ENCODE assay signal across 27 mouse cellular contexts in the genomic region with DNA sequence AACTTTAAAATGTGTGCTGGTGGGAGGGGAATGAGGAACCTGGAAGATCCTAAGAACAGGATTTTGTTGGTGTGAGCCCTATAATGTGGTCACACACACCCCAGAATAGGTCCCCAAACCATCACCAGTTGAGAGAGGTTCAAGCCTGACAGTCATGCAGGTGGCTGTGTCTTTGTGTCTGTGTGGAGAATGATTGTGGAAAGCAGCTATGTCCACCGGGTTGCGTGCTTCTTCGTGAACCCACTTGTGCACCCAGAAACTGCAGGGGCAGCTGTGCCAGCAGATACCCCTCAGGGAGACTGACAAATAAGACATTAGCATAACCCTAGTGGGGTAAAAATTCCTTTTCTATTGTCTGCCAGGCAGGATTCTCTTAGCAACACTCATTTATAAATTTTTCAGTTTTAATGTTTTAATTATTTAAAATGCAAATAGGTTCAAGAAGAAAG.
DNase-seq lines count a peak whose midpoint lies in the region; ATAC-seq lines count a peak whose summit lies in the region.
"Had no signal": no experiment of that assay in that cellular context is flagged by ENCODE, and none has a peak within 500 bp of the region (broad histone marks: within the 10 kb centered on the region; RNA-seq: fewer than 3 reads in every experiment).

No protein-coding gene starts in this region.

- no peak overlapping the region for H3K4me2 ChIP-seq in midbrain, embryonic 13.5 days (replicated peaks)
- H3K4me2 ChIP-seq in hindbrain, embryonic 14.5 days (replicated peaks), result no peak overlapping the region
- no peak overlapping the region for H3K4me2 ChIP-seq in neural tube, embryonic 13.5 days
- H3K4me2 ChIP-seq: forebrain, embryonic 13.5 days; kidney, embryonic 15.5 days; limb, embryonic 12.5 days; liver, embryonic 11.5 days; stomach, embryonic 15.5 days had no signal

- no peaks in the 10 kb centered on the region for H3K36me3 ChIP-seq in midbrain, embryonic 13.5 days
- no peaks in the 10 kb centered on the region for H3K36me3 ChIP-seq in midbrain, embryonic 10.5 days
- H3K36me3 ChIP-seq in hindbrain, embryonic 14.5 days (replicated peaks; ENCODE audit: control insufficient read depth, insufficient read depth), result no peaks in the 10 kb centered on the region
- no peaks in the 10 kb centered on the region for H3K36me3 ChIP-seq in neural tube, embryonic 13.5 days
- H3K36me3 ChIP-seq: heart, embryonic 10.5 days; kidney, embryonic 15.5 days; limb, embryonic 12.5 days; stomach, embryonic 15.5 days had no signal

- 53% methylated on average over 3 of the region's 3 CpGs for WGBS in midbrain, embryonic 13.5 days
- 87% methylated on average over 3 of the region's 3 CpGs for WGBS in midbrain, embryonic 10.5 days
- WGBS in hindbrain, embryonic 14.5 days, result 9% methylated on average over 3 of the region's 3 CpGs
- 45% methylated on average over 3 of the region's 3 CpGs for WGBS in neural tube, embryonic 13.5 days

- H3K9ac ChIP-seq in midbrain, embryonic 13.5 days (replicated peaks), result no peak overlapping the region
- no peak overlapping the region for H3K9ac ChIP-seq in hindbrain, embryonic 14.5 days
- H3K9ac ChIP-seq in neural tube, embryonic 13.5 days, result no peak overlapping the region
- H3K9ac ChIP-seq: forebrain, embryonic 13.5 days; kidney, embryonic 15.5 days; limb, embryonic 12.5 days; stomach, embryonic 15.5 days had no signal

- H3K4me3 ChIP-seq in midbrain, embryonic 13.5 days (replicated peaks), result no peak overlapping the region
- no peak overlapping the region for H3K4me3 ChIP-seq in midbrain, embryonic 10.5 days
- H3K4me3 ChIP-seq in hindbrain, embryonic 14.5 days (replicated peaks; ENCODE audit: low read length), result no peak overlapping the region
- no peak overlapping the region for H3K4me3 ChIP-seq in neural tube, embryonic 13.5 days
- H3K4me3 ChIP-seq: forebrain, embryonic 13.5 days; heart, embryonic 10.5 days; kidney, embryonic 15.5 days; limb, embryonic 12.5 days; megakaryocyte, embryonic 14.5 days; stomach, embryonic 15.5 days had no signal

- intact Hi-C loops in left cerebral cortex, postnatal 10 days (cut with DNase I), result no loop called here

- no peaks in the 10 kb centered on the region for H3K9me3 ChIP-seq in midbrain, embryonic 13.5 days
- no peaks in the 10 kb centered on the region for H3K9me3 ChIP-seq in midbrain, embryonic 10.5 days (replicated peaks)
- no peaks in the 10 kb centered on the region for H3K9me3 ChIP-seq in hindbrain, embryonic 14.5 days (ENCODE audit: control insufficient read depth, low read length)
- no peaks in the 10 kb centered on the region for H3K9me3 ChIP-seq in neural tube, embryonic 13.5 days
- H3K9me3 ChIP-seq: forebrain, embryonic 13.5 days; heart, embryonic 10.5 days; kidney, embryonic 15.5 days; limb, embryonic 12.5 days; stomach, embryonic 15.5 days had no signal

- no peak for DNase-seq in midbrain, embryonic 10.5 days (ENCODE audit: low spot score)
- peak; percentile 30 for DNase-seq in testis, postnatal 10 days (ENCODE audit: low spot score)
- no peak for DNase-seq in testis, postnatal 14 days (ENCODE audit: low spot score)
- no peak for DNase-seq in hindbrain, embryonic 14.5 days (ENCODE audit: low spot score)
- DNase-seq in left cerebral cortex, postnatal 10 days (ENCODE audit: extremely low spot score in 1 of 2, low spot score in 2 of 2), result no peak
- no peak for DNase-seq in ovary, postnatal 36 days (ENCODE audit: low spot score)
- DNase-seq: adrenal gland, postnatal 10 days; cerebellum, adult 11-12 months; cerebellum, adult 9-11 months; gastrocnemius, postnatal 14 days; heart, postnatal 36 days; kidney, adult 18-20 months; kidney, postnatal 25 days; lung, postnatal 4 days; thymus, adult 18-20 months; thymus, postnatal 25 days had no signal

- no peak overlapping the region for H3K27ac ChIP-seq in midbrain, embryonic 13.5 days
- no peak overlapping the region for H3K27ac ChIP-seq in midbrain, embryonic 10.5 days (replicated peaks)
- H3K27ac ChIP-seq in hindbrain, embryonic 14.5 days, result peak overlapping the region; percentile 20; the same call in 1 of the 2 replicates
- no peak overlapping the region for H3K27ac ChIP-seq in neural tube, embryonic 13.5 days (replicated peaks)
- H3K27ac ChIP-seq: forebrain, embryonic 13.5 days; heart, embryonic 10.5 days; kidney, embryonic 15.5 days; limb, embryonic 12.5 days; stomach, embryonic 15.5 days had no signal

- H3K4me1 ChIP-seq in midbrain, embryonic 13.5 days (replicated peaks), result peaks cover 14% of the 10 kb centered on the region
- H3K4me1 ChIP-seq in midbrain, embryonic 10.5 days, result 0 out of 2 replicates have a peak, but pooled peaks cover 8% of the 10 kb centered on the region
- H3K4me1 ChIP-seq in hindbrain, embryonic 14.5 days (replicated peaks; ENCODE audit: control insufficient read depth, insufficient read depth, low read length), result peaks cover 19% of the 10 kb centered on the region
- H3K4me1 ChIP-seq in neural tube, embryonic 13.5 days (replicated peaks), result peaks cover 19% of the 10 kb centered on the region
- H3K4me1 ChIP-seq: forebrain, embryonic 13.5 days; heart, embryonic 10.5 days; kidney, embryonic 15.5 days; limb, embryonic 12.5 days; megakaryocyte, embryonic 14.5 days; stomach, embryonic 15.5 days had no signal

- H3K27me3 ChIP-seq in midbrain, embryonic 13.5 days, result no peaks in the 10 kb centered on the region
- peaks cover 20% of the 10 kb centered on the region for H3K27me3 ChIP-seq in midbrain, embryonic 10.5 days (ENCODE audit: low read depth, poor library complexity, severe bottlenecking)
- no peaks in the 10 kb centered on the region; the same call in 1 of the 2 replicates for H3K27me3 ChIP-seq in hindbrain, embryonic 14.5 days (ENCODE audit: control insufficient read depth, insufficient read depth, low read length)
- 0 out of 2 replicates have a peak, but pooled peaks cover 11% of the 10 kb centered on the region for H3K27me3 ChIP-seq in neural tube, embryonic 13.5 days
- H3K27me3 ChIP-seq: forebrain, embryonic 13.5 days; megakaryocyte, embryonic 14.5 days; stomach, embryonic 15.5 days had no signal

- peak; percentile 37; the same call in 1 of the 2 replicates for ATAC-seq in midbrain, embryonic 13.5 days
- peak; percentile 34; the same call in 1 of the 2 replicates for ATAC-seq in hindbrain, embryonic 14.5 days (ENCODE audit: low FRiP score)
- peak; percentile 50 for ATAC-seq in neural tube, embryonic 13.5 days (ENCODE audit: low read depth)
- ATAC-seq: forebrain, embryonic 13.5 days; inflammation-experienced regulatory T-cells, adult 6 months; Patski had no signal
